Mouse (Mus musculus): Measurements from ENCODE around the gene Sart3.
"Not testable (repeated sequence)": the region's sequence is repeated elsewhere in the genome, so short reads cannot be mapped to it uniquely, and the experiment has no call there.

Gene Sart3

GRCm38 (mm10) chr5:113772450-113772895 lies at the start of gene Sart3, which contains the start of gene Iscu:
Gene Sart3 (minus strand): TSS chr5:113772510.
Gene Iscu (plus strand): TSS chr5:113772748.
- DNase-seq (ENCODE audit: low spot score in 2 of 2), result peak; percentile 92 to 95

DNA sequence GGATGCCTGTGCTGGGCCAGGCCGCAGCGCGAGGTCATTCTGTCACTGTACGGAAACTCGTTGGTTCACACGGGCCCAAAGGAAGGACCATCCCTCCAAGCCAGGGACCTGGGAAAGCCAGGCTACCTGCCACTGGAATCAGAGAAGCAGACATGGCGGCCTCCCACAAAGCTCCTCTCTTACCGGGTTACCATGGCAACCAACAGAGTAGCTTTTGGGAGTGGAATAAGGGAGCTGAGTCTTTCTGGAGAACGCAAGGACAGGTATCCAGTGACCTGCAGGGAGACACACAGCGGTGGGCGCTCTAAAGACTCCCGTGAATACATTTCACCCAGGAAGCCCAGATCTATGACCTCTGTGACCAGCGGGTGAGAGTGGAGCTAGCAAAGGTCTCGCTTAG lies 46.3 kb upstream of the Sart3 start:
- DNase-seq (ENCODE audit: low spot score in 2 of 2), result no peak

- DNase-seq (ENCODE audit: low spot score in 2 of 2), result peak; percentile 33 to 66
Measured at GRCm38 (mm10) chr5:113815638-113816152, 43.4 kb upstream of the Sart3 start.

GRCm38 (mm10) chr5:113815041-113815389 lies 42.7 kb upstream of the Sart3 start:
- DNase-seq (ENCODE audit: low spot score in 2 of 2), result no peak

GRCm38 (mm10) chr5:113814111-113815040 lies 42.1 kb upstream of the Sart3 start:
- no peak for DNase-seq (ENCODE audit: low spot score in 2 of 2)

- no peak for DNase-seq (ENCODE audit: low spot score in 2 of 2)
Measured at GRCm38 (mm10) chr5:113813608-113814007, 41.3 kb upstream of the Sart3 start.

DNA sequence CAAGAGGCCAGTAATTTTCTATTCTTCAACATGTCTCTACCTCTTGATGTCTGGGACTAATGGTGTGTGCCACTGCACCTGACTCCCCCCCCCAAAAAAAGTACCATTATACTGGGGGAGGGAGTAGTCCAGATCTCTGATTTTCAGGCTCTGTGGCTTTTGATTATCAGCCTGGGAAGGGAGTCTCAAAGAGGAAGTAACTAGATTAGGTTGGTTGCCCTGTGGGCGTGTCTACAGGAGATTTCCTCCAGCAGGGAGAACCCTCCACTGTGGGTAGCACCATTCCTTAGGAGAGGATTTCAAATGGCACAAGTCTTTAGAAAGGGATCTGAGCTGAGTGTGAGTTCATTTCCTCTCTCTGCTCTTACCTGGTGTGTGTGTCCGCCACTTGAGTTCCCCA lies 40.3 kb upstream of the Sart3 start:
- no peak for DNase-seq (ENCODE audit: low spot score in 2 of 2)

DNA sequence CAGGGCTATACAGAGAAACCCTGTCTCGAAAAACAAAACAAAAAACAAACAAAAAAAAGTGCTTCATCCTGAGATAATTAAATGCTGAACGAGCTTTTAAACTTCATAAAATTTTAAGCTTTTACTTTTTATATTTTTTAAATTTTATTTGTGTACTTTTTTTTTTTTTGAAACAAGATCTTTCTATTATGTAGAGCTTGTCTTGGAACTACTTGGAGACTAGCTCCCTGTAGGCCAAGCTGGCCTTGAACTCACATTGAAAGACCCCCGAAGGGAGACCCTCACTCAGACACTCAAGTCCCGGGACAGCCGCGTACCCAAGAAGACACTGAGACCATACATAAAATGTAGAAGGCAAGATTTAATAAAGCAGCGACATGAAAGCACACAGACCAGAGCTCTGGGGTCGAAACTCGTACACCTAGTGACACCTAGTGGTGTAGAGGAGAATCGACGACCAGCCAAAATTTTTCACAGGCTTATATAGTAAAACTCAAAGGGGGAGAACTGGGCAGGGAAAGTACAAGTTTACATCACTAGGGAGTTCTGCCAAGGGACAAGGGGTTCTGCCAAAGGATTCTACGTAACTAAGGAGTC lies 39.6 kb upstream of the Sart3 start:
- not testable (repeated sequence) for DNase-seq (ENCODE audit: low spot score in 2 of 2)

GRCm38 (mm10) chr5:113810111-113810510 lies 37.8 kb upstream of the Sart3 start:
- DNase-seq (ENCODE audit: low spot score in 2 of 2), result no peak

GRCm38 (mm10) chr5:113808177-113808576 lies 35.9 kb upstream of the Sart3 start:
- DNase-seq (ENCODE audit: low spot score in 2 of 2), result no peak

- DNase-seq (ENCODE audit: low spot score in 2 of 2), result no peak
Measured at GRCm38 (mm10) chr5:113807712-113808111, 35.4 kb upstream of the Sart3 start.

GRCm38 (mm10) chr5:113806414-113806813 lies 34.1 kb upstream of the Sart3 start:
- no peak for DNase-seq (ENCODE audit: low spot score in 2 of 2)

GRCm38 (mm10) chr5:113805301-113805700 lies 33.0 kb upstream of the Sart3 start:
- DNase-seq (ENCODE audit: low spot score in 2 of 2), result no peak

DNA sequence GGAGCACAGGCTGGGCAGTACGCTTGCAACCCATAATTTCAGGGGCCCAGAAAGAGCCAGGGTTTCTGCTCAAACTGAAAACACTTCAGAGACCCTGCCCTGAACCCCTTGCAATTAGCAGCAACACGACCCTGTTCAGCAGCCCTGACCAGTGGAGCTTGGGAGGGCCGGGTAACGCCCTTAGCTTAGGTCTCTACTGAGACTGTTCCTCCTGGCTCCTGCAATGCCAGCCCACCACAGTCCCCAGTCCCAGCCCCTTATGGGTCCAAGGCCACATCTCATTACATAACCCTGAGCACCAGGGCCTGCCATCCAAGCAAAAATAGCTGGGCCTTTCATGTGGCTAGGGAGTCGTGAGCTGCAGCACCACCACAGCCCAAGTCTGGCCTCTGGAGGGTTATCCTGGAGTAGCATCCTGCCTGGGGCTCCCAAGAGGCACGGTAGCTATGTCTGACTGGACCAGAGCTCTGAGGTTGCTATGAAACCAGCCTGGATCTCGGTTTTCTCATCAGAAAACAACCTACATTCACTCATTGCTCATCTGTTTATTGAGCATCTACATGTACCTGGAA lies 32.2 kb upstream of the Sart3 start:
- no peak for DNase-seq (ENCODE audit: low spot score in 2 of 2)

GRCm38 (mm10) chr5:113800280-113800679 lies 28.0 kb upstream of the Sart3 start, which contains the start of gene Tmem119:
Gene Tmem119 (minus strand): TSS chr5:113800516.
- DNase-seq (ENCODE audit: low spot score in 2 of 2), result no peak

DNA sequence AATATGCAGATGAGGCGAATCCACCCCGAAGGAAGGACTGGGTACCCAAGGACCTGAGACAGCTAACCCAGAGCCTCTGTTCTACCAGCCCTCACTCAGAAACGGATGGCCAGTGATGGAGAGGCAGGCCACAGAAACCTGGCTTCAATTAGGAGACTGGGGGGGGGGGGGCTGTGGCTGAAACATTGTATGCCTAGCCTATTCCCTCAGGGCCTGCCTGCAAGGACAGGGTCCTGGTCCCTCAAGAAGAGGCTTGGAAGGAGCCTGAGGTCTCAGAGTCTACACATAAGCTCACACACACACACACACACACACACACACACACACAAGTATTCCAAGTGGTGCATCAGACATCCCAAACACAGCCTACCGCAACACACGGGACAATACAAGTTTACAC lies 27.4 kb upstream of the Sart3 start:
- no peak for DNase-seq (ENCODE audit: low spot score in 2 of 2)

DNA sequence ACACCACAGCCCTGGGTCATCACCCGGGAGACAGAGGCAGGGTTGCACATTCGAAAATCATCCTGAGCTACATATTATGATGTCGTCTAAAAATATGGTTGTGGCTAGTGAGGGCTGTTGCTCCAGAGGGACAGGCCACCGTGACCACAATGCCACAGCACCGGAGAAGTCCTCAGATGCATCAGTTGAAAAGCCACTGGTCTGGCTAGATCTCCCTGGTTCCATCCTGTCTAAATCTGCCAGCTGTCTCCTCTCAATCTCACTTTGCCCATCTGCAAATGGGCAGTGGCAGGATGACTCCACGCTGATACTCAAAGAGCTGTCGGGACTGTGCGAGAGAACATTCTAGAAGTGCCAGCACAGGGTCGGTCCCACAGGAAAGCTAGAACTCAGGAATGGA lies 26.2 kb upstream of the Sart3 start:
- no peak for DNase-seq (ENCODE audit: low spot score in 2 of 2)

GRCm38 (mm10) chr5:113797149-113797882 lies 25.0 kb upstream of the Sart3 start:
- no peak for DNase-seq (ENCODE audit: low spot score in 2 of 2)

GRCm38 (mm10) chr5:113796401-113797148 lies 24.3 kb upstream of the Sart3 start:
- DNase-seq (ENCODE audit: low spot score in 2 of 2), result no peak

DNA sequence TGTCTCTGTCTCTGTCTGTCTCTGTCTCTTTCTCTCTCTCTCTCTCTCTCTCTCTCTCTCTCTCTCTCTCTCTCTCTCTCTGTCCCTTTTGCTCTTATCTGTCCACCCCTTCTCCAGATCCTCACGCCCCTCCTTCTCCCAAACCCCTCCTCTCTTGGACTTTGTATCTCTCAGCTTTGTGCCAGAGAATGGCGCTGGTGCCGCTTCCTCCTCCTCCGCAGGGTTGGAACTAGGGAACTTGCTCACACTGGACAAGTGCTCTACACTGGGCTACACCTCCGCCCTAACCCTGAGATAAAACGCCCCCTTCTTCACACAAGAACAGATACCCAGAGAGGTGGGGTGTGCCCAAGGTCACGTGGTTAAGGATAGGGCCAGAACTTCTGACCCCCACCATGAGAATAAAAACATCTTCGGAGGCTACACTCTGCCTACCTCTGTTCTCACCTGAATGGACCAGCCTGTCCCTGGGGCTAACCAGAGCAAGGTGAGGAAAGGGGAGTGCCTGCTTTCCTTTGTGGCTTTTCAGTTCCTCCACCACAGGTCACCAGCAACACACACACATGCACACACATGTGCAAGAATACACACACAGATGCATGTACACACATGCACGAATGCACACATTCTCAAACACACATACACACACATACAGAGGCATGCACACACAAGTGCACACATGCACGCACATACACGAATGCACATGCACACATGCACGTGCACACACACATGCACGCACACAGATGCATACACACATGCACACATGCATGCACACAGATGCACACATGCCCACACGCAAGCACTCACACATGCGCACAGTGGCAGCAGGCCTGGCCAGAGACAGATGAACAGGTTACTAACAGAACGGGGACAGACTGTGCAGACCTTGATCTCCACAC lies 19.1 kb upstream of the Sart3 start:
- no peak for DNase-seq (ENCODE audit: low spot score in 2 of 2)
